Mouse (Mus musculus): ENCODE data around the gene Cdkn2d.

- TF ChIP-seq CTCF (IDR thresholded peaks at IDR 0.05; ENCODE audit: low read depth): no peak
- TF ChIP-seq EP300 (IDR thresholded peaks at IDR 0.05; ENCODE audit: low read depth): no peak
These were observed 15.5 kb downstream of the Cdkn2d start for GRCm38 (mm10) chr9:21275727-21276126.

Measured in liver, postnatal 0 days (tissue).